Mouse (Mus musculus) CH12.LX (cell line): ENCODE measurements around the gene Ldlrad3.

Experiments used
- CHD1 ChIP-seq: IDR thresholded peaks from 2 replicates; pipeline ENCODE4 v1.6.1; 2012; ENCODE audit warnings: low read depth, low read length, improper control_type of control experiment, inconsistent platforms
- CTCF ChIP-seq, 2 experiments: IDR thresholded peaks in 1 of 2; conservative IDR thresholded peaks in 1 of 2; 2 replicates each; pipeline ENCODE4 v1.5.1; 2011 to 2012; ENCODE audit warnings: low read depth in 2 of 2, low read length in 2 of 2, improper control_type of control experiment in 1 of 2, inconsistent platforms in 1 of 2, mild to moderate bottlenecking in 1 of 2, moderate library complexity in 1 of 2
- EP300 ChIP-seq: IDR thresholded peaks from 2 replicates; pipeline ENCODE4 v1.6.1; 2011; ENCODE audit warnings: low read length, improper control_type of control experiment
- HCFC1 ChIP-seq: IDR thresholded peaks from 2 replicates; pipeline ENCODE4 v1.6.1; 2012; ENCODE audit warnings: low read depth, mild to moderate bottlenecking, inconsistent platforms, low read length, improper control_type of control experiment
- JUND ChIP-seq: conservative IDR thresholded peaks from 2 replicates; pipeline ENCODE4 v1.6.1; 2011; ENCODE audit warnings: low read depth, low read length, improper control_type of control experiment
- POLR2A ChIP-seq: IDR thresholded peaks from 2 replicates; pipeline ENCODE4 v1.6.1; 2011; ENCODE audit warnings: low read depth, mild to moderate bottlenecking, improper control_type of control experiment, low read length
- POLR2AphosphoS2 ChIP-seq: IDR thresholded peaks from 2 replicates; pipeline ENCODE4 v1.6.1; 2011; ENCODE audit warnings: low read depth, low read length, improper control_type of control experiment
- SIN3A ChIP-seq: IDR thresholded peaks from 2 replicates; pipeline ENCODE4 v1.6.1; 2012; ENCODE audit warnings: low read length, improper control_type of control experiment, inconsistent platforms
- ZKSCAN1 ChIP-seq: IDR thresholded peaks from 2 replicates; pipeline ENCODE4 v1.6.1; 2012; ENCODE audit warnings: low read depth, inconsistent platforms, low read length, improper control_type of control experiment, borderline replicate concordance

GRCm38 (mm10) chr2:102077554-102077953 is 108.6 kb downstream of the Ldlrad3 start:
- TF ChIP-seq JUND, result no peak
- no peak for TF ChIP-seq POLR2A
- TF ChIP-seq CHD1, result no peak
- TF ChIP-seq SIN3A, result no peak
- TF ChIP-seq CTCF (conservative IDR thresholded peaks at IDR 0.05 in 1 of 2, IDR thresholded peaks at IDR 0.05 in 1 of 2; ENCODE audit: low read depth in 2 of 2, low read length in 2 of 2), result peak; percentile 70 to 89
- TF ChIP-seq EP300, result no peak
- no peak for TF ChIP-seq HCFC1
- TF ChIP-seq ZKSCAN1, result no peak
- no peak for TF ChIP-seq POLR2AphosphoS2
